Mouse (Mus musculus): Measurements from ENCODE around the gene Spop.

GRCm38 (mm10) chr11:95392708-95393499 is 21.0 kb upstream of the Spop start:
- no peak for TF ChIP-seq POLR2A (IDR thresholded peaks at IDR 0.05; ENCODE audit: low read depth, low read length)
- TF ChIP-seq CTCF (IDR thresholded peaks at IDR 0.05; ENCODE audit: extremely low read depth, insufficient read depth, insufficient read length, insufficient replicate concordance) = no peak

Measured in spleen, adult 2 months (tissue).